Mouse (Mus musculus) kidney, adult 2 months (tissue): Measurements from ENCODE around the gene 4930544D05Rik. TPM values are rescaled to one million over a fixed set of nuclear protein-coding genes. Genes with fewer than 3 reads are reported as not detected.

ENCODE experiments used
- DNase-seq: peaks from one replicate; pipeline ENCODE4 v3.0.0; 2021
- H3K27ac ChIP-seq: fragments of 200-500 bp; 2 replicates; pipeline ENCODE4 v1.5.1; 2012; ENCODE audit warnings: low read depth, low read length, control low read depth, inconsistent platforms; ENCODE audit not compliant: insufficient read depth
- H3K27me3 ChIP-seq: fragments of 200-500 bp; replicated peaks from 2 replicates; pipeline ENCODE4 v1.6.1; 2012; ENCODE audit warnings: mild to moderate bottlenecking, moderate library complexity, low read length, inconsistent platforms; ENCODE audit not compliant: control insufficient read depth, insufficient read depth
- H3K36me3 ChIP-seq: fragments of 200-500 bp; 2 replicates; pipeline ENCODE4 v1.6.1; 2012; ENCODE audit warnings: mild to moderate bottlenecking, moderate library complexity, low read length, inconsistent platforms; ENCODE audit not compliant: control insufficient read depth, insufficient read depth
- H3K4me1 ChIP-seq: fragments of 200-500 bp; 2 replicates; pipeline ENCODE4 v1.6.1; 2011; ENCODE audit warnings: low read length; ENCODE audit not compliant: control insufficient read depth, insufficient read depth
- H3K4me3 ChIP-seq: fragments of 200-500 bp; 2 replicates; pipeline ENCODE4 v1.5.1; 2011; ENCODE audit warnings: mild to moderate bottlenecking, low read depth, low read length, control low read depth; ENCODE audit not compliant: insufficient read depth
- CTCF ChIP-seq: fragments of 200-500 bp; conservative IDR thresholded peaks from 2 replicates; pipeline ENCODE4 v1.5.1; 2011; ENCODE audit warnings: low read depth, mild to moderate bottlenecking, control low read depth, low read length, moderate library complexity, mixed read lengths; ENCODE audit not compliant: insufficient read depth, insufficient read length
- POLR2A ChIP-seq: fragments of 200-500 bp; IDR thresholded peaks from one replicate; pipeline ENCODE4 v1.6.1; 2011; ENCODE audit warnings: low read depth, low read length, control low read depth
- WGBS: fragments of 180-500 bp; shearing (Covaris S2); methylation state at CpG from one replicate; pipeline ENCODE4 v1.1.7; 2018; 5-methylcytosine and 5-hydroxymethylcytosine counted together
- polyA plus RNA-seq: library from polyadenylated mRNA; depleted of rRNA; stranded (reverse); fragments of >200 nt; gene quantifications from 2 replicates; pipeline ENCODE4 v1.2.3, GENCODE M21; 2012

Gene 4930544D05Rik
- polyA plus RNA-seq, 1 experiment = not detected

DNA sequence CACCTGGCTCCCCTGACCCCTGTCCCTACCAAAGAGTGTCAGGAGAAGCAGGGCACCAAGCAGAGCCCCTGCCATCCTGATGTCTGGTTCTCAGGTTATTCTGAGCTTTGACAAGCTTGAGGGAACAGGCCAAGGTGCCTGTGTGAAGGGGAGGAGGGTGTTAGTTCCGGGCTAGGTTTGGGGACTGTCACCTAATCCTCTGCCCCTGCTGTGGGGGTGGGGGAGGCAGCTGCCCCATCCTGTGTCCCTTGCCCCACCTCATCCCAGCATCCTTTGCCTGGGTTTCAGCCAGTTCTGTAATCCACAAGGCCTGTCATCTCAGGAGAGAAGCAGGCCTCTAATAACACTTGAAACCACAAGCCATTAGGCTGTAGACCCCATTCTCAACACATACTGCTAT, 3.5 kb downstream of the 4930544D05Rik start, which contains the start of gene Chrne:
TSS of gene Chrne (minus strand) at position 116 of the 400 bp plus-strand sequence.
- DNase-seq = no peak
- Histone ChIP-seq H3K4me3 (no peak within 1 kb of the TSS), H3K36me3 (no peaks in the 10 kb centered on the region), H3K4me1 (peaks cover 5% of the 10 kb centered on the region; the same call in 1 of the 2 replicates), H3K27me3 (no peaks in the 10 kb centered on the region), H3K27ac (no peak within 1 kb of the TSS)
- TF ChIP-seq CTCF (no peak), POLR2A (no peak)
- 62% methylated on average over 1 of the region's 1 CpGs for WGBS

DNA sequence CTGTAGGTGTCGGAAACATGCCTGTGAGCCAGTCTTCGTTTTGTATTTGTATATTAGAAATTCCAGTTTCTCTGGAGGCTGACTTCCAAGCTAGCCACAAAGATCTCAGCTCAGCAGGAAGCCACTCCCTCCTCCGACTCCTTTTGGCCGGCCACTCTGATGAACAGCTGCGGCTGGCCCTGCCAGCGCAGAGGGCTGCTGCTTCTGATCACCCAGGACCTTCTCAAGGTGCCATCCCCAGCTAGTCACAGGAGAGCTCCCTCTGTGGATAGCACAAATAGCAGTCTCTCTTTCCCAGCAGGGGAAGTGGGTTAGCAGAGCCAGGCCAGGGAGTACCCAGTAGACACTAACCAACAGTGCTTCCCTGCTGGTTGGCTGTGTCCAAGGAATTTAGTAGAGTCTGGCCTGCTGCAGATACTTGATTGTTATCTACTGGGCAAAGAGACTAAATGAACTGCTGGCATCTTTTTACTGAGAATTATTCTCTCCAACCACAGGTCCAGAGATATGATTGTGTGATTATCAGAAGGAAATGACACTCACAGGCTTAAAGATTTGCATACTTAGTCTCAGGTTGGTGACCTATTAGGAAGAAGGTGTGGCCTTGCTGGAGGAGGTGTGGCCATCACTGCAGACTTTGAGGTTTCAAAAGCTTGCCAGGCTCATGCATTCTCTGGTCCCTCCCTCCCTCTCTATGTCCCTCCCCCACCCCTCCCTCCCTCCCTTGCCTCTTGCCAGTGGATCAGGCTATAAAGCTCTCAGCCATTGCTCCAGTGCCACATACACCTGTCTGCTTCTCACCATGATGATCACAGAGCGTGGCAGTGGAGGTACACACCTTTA, 6.5 kb downstream of the 4930544D05Rik start:
- Histone ChIP-seq H3K27me3 (no peaks in the 10 kb centered on the region), H3K4me1 (peaks cover 4% of the 10 kb centered on the region; the same call in 1 of the 2 replicates), H3K27ac (no peak overlapping the region), H3K4me3 (no peak overlapping the region), H3K36me3 (no peaks in the 10 kb centered on the region)
- peak; percentile 52 for DNase-seq
- 49% methylated on average over 7 of the region's 7 CpGs for WGBS
- TF ChIP-seq CTCF (no peak), POLR2A (no peak)

- peak; percentile 50 for TF ChIP-seq CTCF
- TF ChIP-seq POLR2A = no peak
- Histone ChIP-seq H3K27ac (no peak overlapping the region), H3K36me3 (no peaks in the 10 kb centered on the region), H3K27me3 (no peaks in the 10 kb centered on the region), H3K4me1 (peaks cover 4% of the 10 kb centered on the region; the same call in 1 of the 2 replicates), H3K4me3 (no peak overlapping the region)
- WGBS = 80% methylated on average over 10 of the region's 10 CpGs
- DNase-seq = no peak
These were observed 7.5 kb downstream of the 4930544D05Rik start for GRCm38 (mm10) chr11:70623053-70623742.

DNA sequence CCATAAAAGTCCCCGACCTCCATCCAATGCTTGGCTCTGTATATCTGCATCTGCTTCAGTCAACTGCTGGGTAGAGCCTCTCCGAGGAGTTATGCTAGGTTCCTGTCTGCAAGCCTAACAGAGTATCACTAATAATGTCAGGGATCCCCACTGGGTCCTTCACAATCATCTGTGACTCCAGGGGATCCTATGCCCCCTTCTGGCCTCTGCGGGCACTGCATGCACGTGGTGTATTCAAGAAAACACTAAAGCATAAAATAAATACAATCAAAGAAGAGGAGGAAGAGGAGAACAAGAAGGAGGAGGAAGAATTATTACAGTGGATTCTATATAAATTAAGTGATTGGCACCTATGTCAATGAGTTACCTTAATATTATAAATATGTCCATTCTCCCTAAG, 9.8 kb downstream of the 4930544D05Rik start:
- DNase-seq = peak; percentile 45
- Histone ChIP-seq H3K4me3 (no peak overlapping the region), H3K27me3 (no peaks in the 10 kb centered on the region), H3K27ac (no peak overlapping the region), H3K36me3 (no peaks in the 10 kb centered on the region), H3K4me1 (peaks cover 6% of the 10 kb centered on the region; the same call in 1 of the 2 replicates)
- TF ChIP-seq CTCF (peak; percentile 69), POLR2A (no peak)
- 50% methylated on average over 4 of the region's 4 CpGs for WGBS

DNA sequence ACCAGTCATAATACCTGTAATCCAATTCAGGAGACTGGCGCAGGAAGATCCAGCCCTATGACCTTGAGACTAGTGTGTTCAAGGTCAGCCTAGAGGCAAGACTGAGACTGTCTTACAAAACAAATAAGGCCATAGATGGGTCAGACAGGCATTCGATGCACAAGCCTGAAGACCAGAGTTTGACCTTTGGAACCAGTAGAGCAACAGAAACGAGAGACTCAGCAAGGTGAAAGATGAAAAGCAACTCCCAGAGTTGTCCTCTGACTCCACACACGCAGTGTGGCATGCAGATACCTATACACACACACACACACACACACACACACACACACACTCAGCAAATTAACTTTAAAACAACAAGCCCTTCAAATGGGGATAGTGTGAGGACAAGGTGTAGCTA, 11.2 kb downstream of the 4930544D05Rik start:
- TF ChIP-seq POLR2A (no peak), CTCF (no peak)
- H3K36me3 ChIP-seq = no peaks in the 10 kb centered on the region
- 42% methylated on average over 4 of the region's 4 CpGs for WGBS
- no peaks in the 10 kb centered on the region for H3K27me3 ChIP-seq
- DNase-seq = peak; percentile 78
- peaks cover 11% of the 10 kb centered on the region; the same call in 1 of the 2 replicates for H3K4me1 ChIP-seq
- H3K4me3 ChIP-seq = no peak overlapping the region
- H3K27ac ChIP-seq = peak overlapping the region; percentile 80

- Histone ChIP-seq H3K36me3 (no peaks in the 10 kb centered on the region), H3K4me3 (no peak overlapping the region), H3K27ac (no peak overlapping the region), H3K27me3 (no peaks in the 10 kb centered on the region), H3K4me1 (peaks cover 11% of the 10 kb centered on the region; the same call in 1 of the 2 replicates)
- TF ChIP-seq CTCF (no peak), POLR2A (no peak)
- 59% methylated on average over 2 of the region's 2 CpGs for WGBS
- no peak for DNase-seq
These were observed 12.8 kb downstream of the 4930544D05Rik start for GRCm38 (mm10) chr11:70628431-70628830.

GRCm38 (mm10) chr11:70629557-70629956, 13.9 kb downstream of the 4930544D05Rik start:
- 0 out of 2 replicates have a peak, but pooled peaks have one; percentile 16 for TF ChIP-seq CTCF
- no peak for TF ChIP-seq POLR2A
- WGBS = 45% methylated on average over 5 of the region's 5 CpGs
- no peak overlapping the region for H3K4me3 ChIP-seq
- peak overlapping the region; percentile 66 for H3K27ac ChIP-seq
- DNase-seq = no peak
- H3K36me3 ChIP-seq = no peaks in the 10 kb centered on the region
- H3K4me1 ChIP-seq = peaks cover 11% of the 10 kb centered on the region; the same call in 1 of the 2 replicates
- no peaks in the 10 kb centered on the region for H3K27me3 ChIP-seq
